Mouse (Mus musculus) lung, postnatal 0 days (tissue): ENCODE data around the gene Ifi203.
"Not testable (repeated sequence)": the region's sequence is repeated elsewhere in the genome, so short reads cannot be mapped to it uniquely, and the experiment has no call there.

ENCODE experiments used
- CTCF ChIP-seq: IDR thresholded peaks from 2 replicates; pipeline ENCODE4 v1.5.1; 2016; ENCODE audit warnings: antibody characterized with exemption, mild to moderate bottlenecking
- EP300 ChIP-seq: IDR thresholded peaks from 2 replicates; pipeline ENCODE4 v1.6.1; 2016; ENCODE audit warnings: antibody characterized with exemption, mild to moderate bottlenecking, control low read depth

GRCm38 (mm10) chr1:173941924-173942779 lies at the start of gene Ifi203, which contains the start of gene Mndal:
- not testable (repeated sequence) for TF ChIP-seq EP300, CTCF
